Mouse (Mus musculus) CH12.LX (cell line): ENCODE measurements around the gene Lgals8. TPM values are rescaled to one million over a fixed set of nuclear protein-coding genes. Genes with fewer than 3 reads are reported as not detected.

Experiments used
- DNase-seq: peaks from one replicate; pipeline ENCODE4 v3.0.0-alpha.2; 2013; ENCODE audit errors: extremely low read depth
- H3K27ac ChIP-seq: 2 replicates; pipeline ENCODE4 v1.5.1; 2012; ENCODE audit warnings: low read depth, mild to moderate bottlenecking, control low read depth, moderate library complexity; ENCODE audit not compliant: insufficient read depth
- H3K27me3 ChIP-seq: replicated peaks from 2 replicates; pipeline ENCODE3; 2012; ENCODE audit warnings: inconsistent platforms
- H3K36me3 ChIP-seq, 2 experiments: replicated peaks in 1 of 2; 2 replicates each; pipeline versions ENCODE3 to v1.6.1; 2012; ENCODE audit warnings: inconsistent platforms in 1 of 2, low read length in 1 of 2, mild to moderate bottlenecking in 1 of 2, mixed read lengths in 1 of 2, moderate library complexity in 1 of 2; ENCODE audit not compliant: control insufficient read depth in 1 of 2, insufficient read depth in 1 of 2
- H3K4me1 ChIP-seq, 2 experiments: 2 replicates each; pipeline ENCODE4 v1.6.1; 2012; ENCODE audit warnings: inconsistent platforms in 1 of 2, moderate library complexity in 1 of 2; ENCODE audit not compliant: insufficient read depth in 2 of 2, control insufficient read depth in 1 of 2
- H3K4me2 ChIP-seq: 2 replicates; pipeline ENCODE4 v1.6.1; 2012; ENCODE audit warnings: low read depth, mild to moderate bottlenecking, control low read depth; ENCODE audit not compliant: poor library complexity, insufficient read depth, severe bottlenecking
- H3K4me3 ChIP-seq, 3 experiments: fragments of 150-350 bp in 1 of 3; sonication (generic) in 1 of 3; replicated peaks in 1 of 3; 2 replicates each; pipeline versions ENCODE3 to v1.5.1; 2011 to 2012; ENCODE audit warnings: low read depth in 2 of 3, low read length in 2 of 3, mild to moderate bottlenecking in 2 of 3, moderate library complexity in 2 of 3, control low read depth in 1 of 3, improper control_type of control experiment in 1 of 3, inconsistent platforms in 1 of 3, mixed read lengths in 1 of 3; ENCODE audit not compliant: poor library complexity in 1 of 3
- H3K79me2 ChIP-seq: replicated peaks from 2 replicates; pipeline ENCODE4 v1.6.1; 2012; ENCODE audit warnings: mild to moderate bottlenecking, moderate library complexity; ENCODE audit not compliant: control insufficient read depth, poor library complexity, insufficient read depth, severe bottlenecking; ENCODE audit errors: extremely low read depth
- H3K9ac ChIP-seq: 2 replicates; pipeline ENCODE4 v1.6.1; 2012; ENCODE audit warnings: low read depth, mild to moderate bottlenecking, control low read depth, moderate library complexity; ENCODE audit not compliant: insufficient read depth
- H3K9me3 ChIP-seq: replicated peaks from 2 replicates; pipeline ENCODE3; 2012; ENCODE audit warnings: low read length, inconsistent platforms, mixed read lengths
- CHD1 ChIP-seq: IDR thresholded peaks from 2 replicates; pipeline ENCODE4 v1.6.1; 2012; ENCODE audit warnings: low read depth, low read length, improper control_type of control experiment, inconsistent platforms
- CHD2 ChIP-seq: IDR thresholded peaks from 2 replicates; pipeline ENCODE4 v1.6.1; 2011; ENCODE audit warnings: low read length, improper control_type of control experiment
- CTCF ChIP-seq, 2 experiments: IDR thresholded peaks in 1 of 2; conservative IDR thresholded peaks in 1 of 2; 2 replicates each; pipeline ENCODE4 v1.5.1; 2011 to 2012; ENCODE audit warnings: low read depth in 2 of 2, low read length in 2 of 2, improper control_type of control experiment in 1 of 2, inconsistent platforms in 1 of 2, mild to moderate bottlenecking in 1 of 2, moderate library complexity in 1 of 2
- E2F4 ChIP-seq: IDR thresholded peaks from 2 replicates; pipeline ENCODE4 v1.6.1; 2011; ENCODE audit warnings: low read depth, low read length, improper control_type of control experiment; ENCODE audit not compliant: insufficient replicate concordance
- EP300 ChIP-seq: IDR thresholded peaks from 2 replicates; pipeline ENCODE4 v1.6.1; 2011; ENCODE audit warnings: low read length, improper control_type of control experiment
- ETS1 ChIP-seq: conservative IDR thresholded peaks from 2 replicates; pipeline ENCODE4 v1.6.1; 2012; ENCODE audit warnings: low read depth, mild to moderate bottlenecking, inconsistent platforms, low read length, improper control_type of control experiment, moderate library complexity
- GABPA ChIP-seq: IDR thresholded peaks from 2 replicates; pipeline ENCODE4 v1.6.1; 2012; ENCODE audit warnings: low read depth, low read length, improper control_type of control experiment, inconsistent platforms; ENCODE audit not compliant: insufficient replicate concordance
- JUND ChIP-seq: conservative IDR thresholded peaks from 2 replicates; pipeline ENCODE4 v1.6.1; 2011; ENCODE audit warnings: low read depth, low read length, improper control_type of control experiment
- KAT2A ChIP-seq: IDR thresholded peaks from 2 replicates; pipeline ENCODE4 v1.6.1; 2012; ENCODE audit warnings: low read length, improper control_type of control experiment, inconsistent platforms; ENCODE audit not compliant: insufficient replicate concordance
- MAFK ChIP-seq: IDR thresholded peaks from 2 replicates; pipeline ENCODE4 v1.6.1; 2011; ENCODE audit warnings: low read length, improper control_type of control experiment; ENCODE audit not compliant: insufficient replicate concordance
- MAX ChIP-seq: IDR thresholded peaks from 2 replicates; pipeline ENCODE4 v1.6.1; 2011; ENCODE audit warnings: low read length, improper control_type of control experiment
- MXI1 ChIP-seq: IDR thresholded peaks from 2 replicates; pipeline ENCODE4 v1.6.1; 2011; ENCODE audit warnings: mild to moderate bottlenecking, low read depth, low read length, improper control_type of control experiment
- MYC ChIP-seq: IDR thresholded peaks from 2 replicates; pipeline ENCODE4 v1.6.1; 2011; ENCODE audit warnings: low read depth, mild to moderate bottlenecking, improper control_type of control experiment, low read length
- NRF1 ChIP-seq: IDR thresholded peaks from 2 replicates; pipeline ENCODE4 v1.6.1; 2014; ENCODE audit warnings: low read depth, mild to moderate bottlenecking, inconsistent platforms, low read length, improper control_type of control experiment, moderate library complexity
- POLR2A ChIP-seq: IDR thresholded peaks from 2 replicates; pipeline ENCODE4 v1.6.1; 2011; ENCODE audit warnings: low read depth, mild to moderate bottlenecking, improper control_type of control experiment, low read length
- POLR2AphosphoS2 ChIP-seq: IDR thresholded peaks from 2 replicates; pipeline ENCODE4 v1.6.1; 2011; ENCODE audit warnings: low read depth, low read length, improper control_type of control experiment
- RAD21 ChIP-seq: IDR thresholded peaks from 2 replicates; pipeline ENCODE4 v1.6.1; 2011; ENCODE audit warnings: low read depth, mild to moderate bottlenecking, low read length, improper control_type of control experiment, moderate library complexity
- RCOR1 ChIP-seq: conservative IDR thresholded peaks from 2 replicates; pipeline ENCODE4 v1.6.1; 2012; ENCODE audit warnings: low read depth, mild to moderate bottlenecking, inconsistent platforms, low read length, improper control_type of control experiment
- SIN3A ChIP-seq: IDR thresholded peaks from 2 replicates; pipeline ENCODE4 v1.6.1; 2012; ENCODE audit warnings: low read length, improper control_type of control experiment, inconsistent platforms
- UBTF ChIP-seq: IDR thresholded peaks from 2 replicates; pipeline ENCODE4 v1.6.1; 2012; ENCODE audit warnings: low read depth, mild to moderate bottlenecking, inconsistent platforms, low read length, improper control_type of control experiment, moderate library complexity
- USF2 ChIP-seq: conservative IDR thresholded peaks from 2 replicates; pipeline ENCODE4 v1.6.1; 2011; ENCODE audit warnings: low read depth, low read length, improper control_type of control experiment
- ZC3H11A ChIP-seq: IDR thresholded peaks from 2 replicates; pipeline ENCODE4 v1.6.1; 2012; ENCODE audit warnings: low read depth, mild to moderate bottlenecking, inconsistent platforms, low read length, improper control_type of control experiment
- ZKSCAN1 ChIP-seq: IDR thresholded peaks from 2 replicates; pipeline ENCODE4 v1.6.1; 2012; ENCODE audit warnings: low read depth, inconsistent platforms, low read length, improper control_type of control experiment, borderline replicate concordance
- dilution Hi-C: fragments of 300-500 bp; cut with MboI; formaldehyde crosslinking; loops from 2 replicates; pipeline ENCODE4 v1.14.3; 2020; ENCODE audit warnings: low sequenced_read_pairs; ENCODE audit not compliant: extremely low pct_unique_long_range_greater_than_20kb, extremely low pct_ligation_motif_present
- in situ Hi-C: fragments of 300-500 bp; cut with MboI; formaldehyde crosslinking; loops from 3 replicates; pipeline ENCODE4 v1.14.3; 2019; ENCODE audit warnings: low sequenced_read_pairs, low pct_ligation_motif_present, low pct_unique_long_range_greater_than_20kb, mixed read lengths
- polyA plus RNA-seq: library from polyadenylated mRNA; unstranded; fragments of >175 nt; gene quantifications from 2 replicates; pipeline ENCODE4 v1.2.1, GENCODE M21; 2012; ENCODE audit warnings: low read depth; ENCODE audit not compliant: insufficient read length
- total RNA-seq, 2 experiments: library from RNA; depleted of rRNA; stranded (reverse); fragments of 300-350 nt in 1 of 2; fragments of >200 nt in 1 of 2; gene quantifications; 2 replicates each; pipeline ENCODE4 v1.2.3; 2012 to 2014

The Lgals8 gene
- total and polyA plus RNA-seq, 3 experiments = 15.8 to 23.5 (median 18.4) TPM

GRCm38 (mm10) chr13:12478301-12478700 is 13.6 kb upstream of the Lgals8 start:
- TF ChIP-seq MYC (no peak), NRF1 (no peak), RAD21 (no peak), ETS1 (no peak), E2F4 (no peak), EP300 (no peak), KAT2A (no peak), POLR2A (no peak), CHD2 (no peak), CHD1 (no peak), MXI1 (no peak), MAFK (no peak), RCOR1 (no peak), POLR2AphosphoS2 (no peak), JUND (no peak), ZKSCAN1 (no peak), CTCF (conservative IDR thresholded peaks at IDR 0.05 in 1 of 2, IDR thresholded peaks at IDR 0.05 in 1 of 2; ENCODE audit: low read depth in 2 of 2, low read length in 2 of 2) (no peak), UBTF (no peak), SIN3A (no peak)
- TF ChIP-seq, all 38 proteins: peak for 0
- H3K9ac ChIP-seq = no peak overlapping the region
- in situ Hi-C loops = loop anchor here (5.0 kb wide), 2 partner anchors 34 to 64 kb away; no protein-coding TSS in a partner anchor
- no peaks in the 10 kb centered on the region for H3K36me3 ChIP-seq
- DNase-seq = no peak
- H3K4me2 ChIP-seq = no peak overlapping the region
- dilution Hi-C loops = no loop called here
- no peaks in the 10 kb centered on the region for H3K79me2 ChIP-seq
- H3K4me1 ChIP-seq = peaks cover 8 to 41% of the 10 kb centered on the region in 2 experiments; a peak in 3 of 4 replicates
- H3K4me3 ChIP-seq = no peak overlapping the region
- H3K27ac ChIP-seq = no peak overlapping the region
- no peaks in the 10 kb centered on the region for H3K9me3 ChIP-seq
- no peaks in the 10 kb centered on the region for H3K27me3 ChIP-seq

DNA sequence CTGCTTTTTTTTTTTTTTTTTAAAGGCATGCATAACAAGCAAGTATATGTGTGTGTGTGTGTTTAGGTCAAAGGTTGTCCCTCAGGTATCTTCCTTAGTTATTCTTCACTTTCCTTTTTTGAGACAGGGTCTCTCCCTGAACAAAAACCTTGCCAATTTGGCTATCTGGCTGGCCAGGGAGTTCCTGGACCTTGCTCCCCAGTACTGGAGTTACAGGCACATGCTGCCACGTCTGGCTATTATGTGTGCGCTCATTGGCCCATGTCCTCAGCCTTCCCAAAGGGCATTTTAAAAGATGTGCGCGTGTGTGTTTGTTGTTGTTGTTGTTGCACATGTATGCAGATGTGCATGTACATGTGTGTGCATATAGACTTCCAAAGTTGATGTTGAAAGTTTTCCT is 12.1 kb upstream of the Lgals8 start:
- Histone ChIP-seq H3K27me3 (no peaks in the 10 kb centered on the region), H3K4me2 (no peak overlapping the region), H3K36me3 (no peaks in the 10 kb centered on the region), H3K4me3 (no peak overlapping the region), H3K27ac (no peak overlapping the region), H3K9ac (no peak overlapping the region), H3K4me1 (peaks cover 3 to 30% of the 10 kb centered on the region in 2 experiments; a peak in 3 of 4 replicates), H3K9me3 (no peaks in the 10 kb centered on the region), H3K79me2 (no peaks in the 10 kb centered on the region)
- dilution Hi-C loops = no loop called here
- DNase-seq = no peak
- TF ChIP-seq MXI1 (no peak), MAX (no peak), KAT2A (no peak), ZC3H11A (no peak), EP300 (no peak), USF2 (no peak), GABPA (no peak), E2F4 (no peak), ETS1 (no peak)
- in situ Hi-C loops = loop anchor here (5.0 kb wide), 2 partner anchors 35 to 65 kb away; no protein-coding TSS in a partner anchor
